Comparison of ENCODE assay signal across 9 mouse cellular contexts in genomic region chr11:74376847-74377246, GRCm38 (mm10). TPM values are rescaled to one million over a fixed set of nuclear protein-coding genes. Genes with fewer than 3 reads are reported as not detected.
DNase-seq lines count a peak whose midpoint lies in the region; ATAC-seq and TF ChIP-seq lines count a peak whose summit lies in the region.
"Had no signal": no experiment of that assay in that cellular context is flagged by ENCODE, and none has a peak within 500 bp of the region (broad histone marks: within the 10 kb centered on the region; RNA-seq: fewer than 3 reads in every experiment).

No protein-coding gene starts in this region.

- H3K4me1 ChIP-seq in spleen, adult 2 months (ENCODE audit: control insufficient read depth, insufficient read depth, insufficient read length), result no peaks in the 10 kb centered on the region
- no peaks in the 10 kb centered on the region for H3K4me1 ChIP-seq in forebrain, embryonic 14.5 days (ENCODE audit: control insufficient read depth, insufficient read depth, low read length)
- no peaks in the 10 kb centered on the region for H3K4me1 ChIP-seq in hindbrain, embryonic 16.5 days (ENCODE audit: control insufficient read depth, insufficient read depth, low read depth, low read length)
- H3K4me1 ChIP-seq in midbrain, embryonic 13.5 days (replicated peaks), result no peaks in the 10 kb centered on the region

- no peak overlapping the region for H3K27ac ChIP-seq in spleen, adult 2 months (ENCODE audit: insufficient read depth, low read length)
- H3K27ac ChIP-seq in forebrain, embryonic 14.5 days (ENCODE audit: low read depth, low read length), result no peak overlapping the region
- no peak overlapping the region for H3K27ac ChIP-seq in hindbrain, embryonic 16.5 days (ENCODE audit: low read depth, low read length)
- no peak overlapping the region for H3K27ac ChIP-seq in left cerebral cortex, adult 2 months
- no peak overlapping the region for H3K27ac ChIP-seq in midbrain, embryonic 13.5 days

- H3K36me3 ChIP-seq in spleen, adult 2 months (ENCODE audit: control insufficient read depth, insufficient read depth, low read length), result no peaks in the 10 kb centered on the region
- H3K36me3 ChIP-seq in forebrain, embryonic 14.5 days (ENCODE audit: control insufficient read depth, insufficient read depth, low read length), result no peaks in the 10 kb centered on the region
- no peaks in the 10 kb centered on the region for H3K36me3 ChIP-seq in hindbrain, embryonic 16.5 days (ENCODE audit: control insufficient read depth, insufficient read depth, low read length)
- H3K36me3 ChIP-seq in midbrain, embryonic 13.5 days, result no peaks in the 10 kb centered on the region

- no peak overlapping the region for H3K4me3 ChIP-seq in spleen, adult 2 months (ENCODE audit: extremely low read depth, insufficient read depth, insufficient read length)
- H3K4me3 ChIP-seq in forebrain, embryonic 14.5 days (ENCODE audit: low read depth, low read length), result no peak overlapping the region
- no peak overlapping the region for H3K4me3 ChIP-seq in hindbrain, embryonic 16.5 days (ENCODE audit: low read length)
- no peak overlapping the region for H3K4me3 ChIP-seq in left cerebral cortex, adult 2 months
- no peak overlapping the region for H3K4me3 ChIP-seq in midbrain, embryonic 13.5 days (replicated peaks)
- H3K4me3 ChIP-seq: myocyte had no signal

- TF ChIP-seq CTCF in spleen, adult 2 months (IDR thresholded peaks at IDR 0.05; ENCODE audit: extremely low read depth, insufficient read depth, insufficient read length, insufficient replicate concordance), result peak; percentile 7; the same call in 1 of the 2 replicates
- TF ChIP-seq CTCF in left cerebral cortex, adult 2 months (IDR thresholded peaks at IDR 0.05), result peak; percentile 81

- no peak for DNase-seq in spleen, adult 2 months (ENCODE audit: low read depth in 1 of 2, low spot score in 2 of 2)
- DNase-seq in spleen, adult 12 weeks (ENCODE audit: low spot score), result no peak
- peak; percentile 90 for DNase-seq in brain, adult 2 months (ENCODE audit: low read depth, low spot score)
- peak; percentile 84 for DNase-seq in forebrain, embryonic 14.5 days (ENCODE audit: low spot score)
- peak; percentile 66 for DNase-seq in left cerebral cortex, adult 2 months (ENCODE audit: extremely low spot score in 1 of 2, low spot score in 2 of 2)
- peak; percentile 62 for DNase-seq in thymus, postnatal 4 days

- H3K9me3 ChIP-seq in forebrain, embryonic 14.5 days (replicated peaks; ENCODE audit: control insufficient read depth, low read length), result no peaks in the 10 kb centered on the region
- H3K9me3 ChIP-seq in hindbrain, embryonic 16.5 days (ENCODE audit: control insufficient read depth, low read length), result no peaks in the 10 kb centered on the region
- no peaks in the 10 kb centered on the region for H3K9me3 ChIP-seq in midbrain, embryonic 13.5 days

- intact Hi-C loops in left cerebral cortex, adult 2 months (cut with DNase I), result loop anchor here (1.0 to 5.0 kb wide), 2 partner anchors 149 to 170 kb away; no protein-coding TSS in a partner anchor

- no peak for TF ChIP-seq POLR2A in spleen, adult 2 months (IDR thresholded peaks at IDR 0.05; ENCODE audit: low read depth, low read length)

- no peaks in the 10 kb centered on the region for H3K27me3 ChIP-seq in spleen, adult 2 months (ENCODE audit: control insufficient read depth, insufficient read depth, low read length)
- H3K27me3 ChIP-seq in forebrain, embryonic 14.5 days (replicated peaks; ENCODE audit: control insufficient read depth, insufficient read depth, low read length), result no peaks in the 10 kb centered on the region
- H3K27me3 ChIP-seq in hindbrain, embryonic 16.5 days (replicated peaks; ENCODE audit: control insufficient read depth, insufficient read depth, low read length), result no peaks in the 10 kb centered on the region
- H3K27me3 ChIP-seq in midbrain, embryonic 13.5 days, result no peaks in the 10 kb centered on the region

- no peak overlapping the region for H3K9ac ChIP-seq in forebrain, embryonic 14.5 days (ENCODE audit: low read length)
- no peak overlapping the region for H3K9ac ChIP-seq in hindbrain, embryonic 16.5 days (ENCODE audit: low read depth, low read length)
- no peak overlapping the region for H3K9ac ChIP-seq in midbrain, embryonic 13.5 days (replicated peaks)

- peak; percentile 88 for ATAC-seq in forebrain, embryonic 14.5 days
- peak; percentile 92 for ATAC-seq in hindbrain, embryonic 16.5 days
- peak; percentile 89 for ATAC-seq in midbrain, embryonic 13.5 days

- 82% methylated on average over 3 of the region's 3 CpGs for WGBS in spleen, adult 2 months
- WGBS in forebrain, embryonic 14.5 days, result 73% methylated on average over 3 of the region's 3 CpGs
- WGBS in hindbrain, embryonic 16.5 days, result 84% methylated on average over 3 of the region's 3 CpGs
- 78% methylated on average over 3 of the region's 3 CpGs for WGBS in midbrain, embryonic 13.5 days

- H3K4me2 ChIP-seq in forebrain, embryonic 14.5 days (ENCODE audit: low read length), result no peak overlapping the region
- H3K4me2 ChIP-seq in hindbrain, embryonic 16.5 days (ENCODE audit: low read length), result no peak overlapping the region
- H3K4me2 ChIP-seq in midbrain, embryonic 13.5 days (replicated peaks), result no peak overlapping the region

RNA-seq across cellular contexts. Expression of gene Olfr412, which starts 15.0 kb away (rescaled TPM):
- not detected in 2 replicates for polyA plus RNA-seq in spleen, adult 2 months (2012; rRNA removed)
- not detected in 2 replicates for polyA plus RNA-seq in forebrain, embryonic 14.5 days (2014; fragmentation: Nextera tagmentation; extraction: Ambion mirVana)
- polyA plus RNA-seq in hindbrain, embryonic 16.5 days (2015; fragmentation: Nextera tagmentation; extraction: Ambion mirVana), result not detected in 2 replicates
- total RNA-seq in left cerebral cortex, adult 2 months (2021), result not detected
- polyA plus RNA-seq in midbrain, embryonic 13.5 days (2015; fragmentation: Nextera tagmentation; extraction: Ambion mirVana), result not detected in 2 replicates
- polyA plus RNA-seq: myocyte had no signal

RNA-seq across cellular contexts. Expression of gene Olfr411, which starts 24.4 kb away (rescaled TPM):
- polyA plus RNA-seq in spleen, adult 2 months (2012; rRNA removed), result not detected in 2 replicates
- polyA plus RNA-seq in forebrain, embryonic 14.5 days (2014; fragmentation: Nextera tagmentation; extraction: Ambion mirVana), result not detected in 2 replicates
- not detected in 2 replicates for polyA plus RNA-seq in hindbrain, embryonic 16.5 days (2015; fragmentation: Nextera tagmentation; extraction: Ambion mirVana)
- not detected for total RNA-seq in left cerebral cortex, adult 2 months (2021)
- polyA plus RNA-seq in midbrain, embryonic 13.5 days (2015; fragmentation: Nextera tagmentation; extraction: Ambion mirVana), result not detected in 2 replicates
- polyA plus RNA-seq: myocyte had no signal

RNA-seq across cellular contexts. Expression of gene Olfr410, which starts 39.0 kb away (rescaled TPM):
- not detected in 2 replicates for polyA plus RNA-seq in spleen, adult 2 months (2012; rRNA removed)
- not detected in 2 replicates for polyA plus RNA-seq in forebrain, embryonic 14.5 days (2014; fragmentation: Nextera tagmentation; extraction: Ambion mirVana)
- polyA plus RNA-seq in hindbrain, embryonic 16.5 days (2015; fragmentation: Nextera tagmentation; extraction: Ambion mirVana), result not detected in 2 replicates
- not detected for total RNA-seq in left cerebral cortex, adult 2 months (2021)
- polyA plus RNA-seq in midbrain, embryonic 13.5 days (2015; fragmentation: Nextera tagmentation; extraction: Ambion mirVana), result not detected in 2 replicates
- polyA plus RNA-seq: myocyte had no signal

Comparison
In these comparisons a context has a peak if more than half of its experiments do, and no peak if none do; other contexts are left out.
1. DNase-seq: peak in brain, adult 2 months (single experiment), forebrain, embryonic 14.5 days (single experiment), left cerebral cortex, adult 2 months (2 of 2) and thymus, postnatal 4 days (single experiment); none in spleen, adult 2 months (0 of 2) and spleen, adult 12 weeks (single experiment).
2. Peak in every context shown above with its lines, with median percentiles within 50 percentile points of each other: ATAC-seq.